Mouse (Mus musculus) forebrain, embryonic 15.5 days (tissue): ENCODE data around the gene Oas1a. TPM values are rescaled to one million over a fixed set of nuclear protein-coding genes. Genes with fewer than 3 reads are reported as not detected.
"Not testable (repeated sequence)": the region's sequence is repeated elsewhere in the genome, so short reads cannot be mapped to it uniquely, and the experiment has no call there.

Experiments
- ATAC-seq: fragments of 200-750 bp; cut with Nextera tagmentation; replicated peaks from 2 replicates; pipeline ENCODE4 v1.8.0; 2017; ENCODE audit warnings: mild to moderate bottlenecking, moderate TSS enrichment, moderate library complexity
- H3K27ac ChIP-seq: fragments of 300-500 bp; sonication (generic); replicated peaks from 2 replicates; pipeline ENCODE4 v1.5.1; 2015; ENCODE audit warnings: mild to moderate bottlenecking, inconsistent platforms
- H3K27me3 ChIP-seq: fragments of 300-500 bp; sonication (generic); 2 replicates; pipeline ENCODE4 v1.6.1; 2015; ENCODE audit warnings: inconsistent platforms
- H3K36me3 ChIP-seq: fragments of 300-500 bp; sonication (generic); 2 replicates; pipeline ENCODE4 v1.6.1; 2015; ENCODE audit warnings: mild to moderate bottlenecking, inconsistent platforms
- H3K4me1 ChIP-seq: fragments of 300-500 bp; sonication (generic); 2 replicates; pipeline ENCODE4 v1.6.1; 2015; ENCODE audit warnings: inconsistent platforms
- H3K4me2 ChIP-seq: fragments of 300-500 bp; sonication (generic); replicated peaks from 2 replicates; pipeline ENCODE4 v1.6.1; 2015; ENCODE audit warnings: mild to moderate bottlenecking, inconsistent platforms
- H3K4me3 ChIP-seq: fragments of 300-500 bp; sonication (generic); 2 replicates; pipeline ENCODE4 v1.5.1; 2015; ENCODE audit warnings: mild to moderate bottlenecking, inconsistent platforms
- H3K9ac ChIP-seq: fragments of 300-500 bp; sonication (generic); replicated peaks from 2 replicates; pipeline ENCODE4 v1.6.1; 2015; ENCODE audit warnings: mild to moderate bottlenecking, inconsistent platforms
- H3K9me3 ChIP-seq: fragments of 300-500 bp; sonication (generic); 2 replicates; pipeline ENCODE4 v1.6.1; 2016; ENCODE audit warnings: inconsistent platforms
- WGBS: fragments of 180-500 bp; shearing (Covaris S2); methylation state at CpG from one replicate; pipeline ENCODE4 v1.1.7; 2015; ENCODE audit warnings: mixed read lengths; 5-methylcytosine and 5-hydroxymethylcytosine counted together
- polyA plus RNA-seq: library from polyadenylated mRNA; unstranded; fragments of >200 nt; fragmentation: Nextera tagmentation; extraction: Ambion mirVana; gene quantifications from 2 replicates; pipeline ENCODE4 v1.2.1, GENCODE M21; 2015

Gene Oas1a
- 0.45 and 0.89 TPM in 2 replicates for polyA plus RNA-seq

- H3K4me1 ChIP-seq, H3K27ac ChIP-seq, H3K9ac ChIP-seq, H3K36me3 ChIP-seq, H3K9me3 ChIP-seq, H3K4me2 ChIP-seq, H3K27me3 ChIP-seq, ATAC-seq, H3K4me3 ChIP-seq: not testable (repeated sequence)
- WGBS = 35% methylated on average over 9 of the region's 12 CpGs
Observed at GRCm38 (mm10) chr5:120906791-120907733, at the start of gene Oas1a. TSS of gene Oas1a (minus strand) at chr5:120907521.

GRCm38 (mm10) chr5:120953974-120954373 is 46.7 kb upstream of the Oas1a start:
- 12% methylated on average over 5 of the region's 5 CpGs for WGBS
- Histone ChIP-seq H3K4me1 (no peaks in the 10 kb centered on the region), H3K27me3 (0 out of 2 replicates have a peak, but pooled peaks cover 4% of the 10 kb centered on the region), H3K36me3 (no peaks in the 10 kb centered on the region), H3K4me2 (no peak overlapping the region), H3K4me3 (no peak overlapping the region), H3K9ac (no peak overlapping the region), H3K9me3 (no peaks in the 10 kb centered on the region), H3K27ac (no peak overlapping the region)
- no peak for ATAC-seq

- 78% methylated on average over 10 of the region's 10 CpGs for WGBS
- H3K27ac ChIP-seq = no peak overlapping the region
- no peaks in the 10 kb centered on the region for H3K36me3 ChIP-seq
- no peak for ATAC-seq
- H3K4me1 ChIP-seq = no peaks in the 10 kb centered on the region
- H3K9ac ChIP-seq = no peak overlapping the region
- H3K27me3 ChIP-seq = 0 out of 2 replicates have a peak, but pooled peaks cover 4% of the 10 kb centered on the region
- H3K4me2 ChIP-seq = no peak overlapping the region
- no peak overlapping the region for H3K4me3 ChIP-seq
- H3K9me3 ChIP-seq = no peaks in the 10 kb centered on the region
Observed at GRCm38 (mm10) chr5:120952242-120952770, 45.0 kb upstream of the Oas1a start.

GRCm38 (mm10) chr5:120942076-120942475 is 34.8 kb upstream of the Oas1a start:
- 66% methylated on average over 10 of the region's 10 CpGs for WGBS
- no peak for ATAC-seq
- H3K9ac ChIP-seq = no peak overlapping the region

DNA sequence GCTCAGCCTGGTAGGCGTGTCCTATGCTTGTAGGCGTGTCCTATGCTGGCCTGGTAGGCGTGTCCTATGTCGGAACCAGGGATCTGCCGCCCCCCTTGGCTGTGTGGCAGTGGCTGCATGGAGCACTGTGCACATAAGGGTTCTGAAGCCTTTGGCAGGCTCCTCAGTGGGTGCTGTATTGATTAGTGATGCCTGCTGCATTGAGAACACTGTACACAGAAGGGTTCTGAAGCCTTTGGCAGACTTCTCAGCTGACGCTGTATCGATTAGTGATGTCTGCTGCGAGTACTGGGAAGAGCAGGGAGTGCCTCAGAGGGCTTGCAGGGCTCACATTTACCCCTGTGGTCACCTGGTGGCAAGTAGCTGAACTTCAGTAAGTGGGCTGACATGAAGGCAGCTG is 31.3 kb upstream of the Oas1a start:
- no peak overlapping the region for H3K9ac ChIP-seq
- ATAC-seq = no peak
- no peaks in the 10 kb centered on the region for H3K27me3 ChIP-seq
- no peaks in the 10 kb centered on the region for H3K36me3 ChIP-seq
- no peak overlapping the region for H3K27ac ChIP-seq
- 51% methylated on average over 8 of the region's 8 CpGs for WGBS
- H3K4me2 ChIP-seq = no peak overlapping the region
- H3K4me3 ChIP-seq = no peak overlapping the region
- no peaks in the 10 kb centered on the region for H3K4me1 ChIP-seq
- H3K9me3 ChIP-seq = no peaks in the 10 kb centered on the region

More at GRCm38 (mm10) chr5:120942076-120942475, 34.8 kb upstream of the Oas1a start:
- Histone ChIP-seq H3K4me2 (no peak overlapping the region), H3K4me1 (no peaks in the 10 kb centered on the region), H3K36me3 (no peaks in the 10 kb centered on the region), H3K4me3 (no peak overlapping the region), H3K27ac (no peak overlapping the region), H3K9me3 (no peaks in the 10 kb centered on the region), H3K27me3 (no peaks in the 10 kb centered on the region)

- Histone ChIP-seq H3K4me3 (no peak overlapping the region), H3K27ac (no peak overlapping the region), H3K27me3 (no peaks in the 10 kb centered on the region), H3K9me3 (no peaks in the 10 kb centered on the region), H3K4me1 (no peaks in the 10 kb centered on the region), H3K36me3 (no peaks in the 10 kb centered on the region), H3K4me2 (no peak overlapping the region), H3K9ac (no peak overlapping the region)
- ATAC-seq = no peak
- WGBS = 89% methylated on average over 4 of the region's 4 CpGs
Observed at GRCm38 (mm10) chr5:120937841-120938240, 30.5 kb upstream of the Oas1a start.

DNA sequence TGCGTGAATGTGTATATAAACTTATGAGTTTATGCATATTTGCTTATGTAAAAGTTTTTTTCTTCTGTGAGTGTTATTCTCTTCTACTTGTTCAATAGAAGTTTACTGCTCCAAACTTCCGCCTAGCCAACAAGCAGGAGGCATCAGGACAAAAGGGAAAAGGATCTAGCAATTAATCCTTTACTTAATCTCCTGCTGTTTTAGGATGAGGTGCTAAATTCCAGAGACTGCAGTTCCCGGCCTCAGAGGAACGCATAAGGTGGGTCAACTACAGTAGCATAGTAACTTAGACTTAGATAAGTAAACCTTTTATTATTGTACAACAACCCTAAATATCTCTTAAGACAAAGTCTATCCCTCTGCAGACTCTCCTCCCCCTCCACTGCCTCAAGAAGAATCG is 26.6 kb upstream of the Oas1a start:
- H3K4me1 ChIP-seq = no peaks in the 10 kb centered on the region
- H3K9ac ChIP-seq = no peak overlapping the region
- H3K36me3 ChIP-seq = no peaks in the 10 kb centered on the region
- no peak overlapping the region for H3K27ac ChIP-seq
- 16% methylated on average over 5 of the region's 5 CpGs for WGBS
- no peak overlapping the region for H3K4me3 ChIP-seq
- no peak overlapping the region for H3K4me2 ChIP-seq
- ATAC-seq = no peak
- no peaks in the 10 kb centered on the region for H3K27me3 ChIP-seq
- no peaks in the 10 kb centered on the region for H3K9me3 ChIP-seq

- H3K27ac ChIP-seq = no peak overlapping the region
- H3K36me3 ChIP-seq = no peaks in the 10 kb centered on the region
- no peak overlapping the region for H3K4me3 ChIP-seq
- H3K27me3 ChIP-seq = no peaks in the 10 kb centered on the region
- WGBS = 0% methylated on average over 1 of the region's 1 CpGs
- no peak overlapping the region for H3K9ac ChIP-seq
- no peak overlapping the region for H3K4me2 ChIP-seq
- ATAC-seq = no peak
- no peaks in the 10 kb centered on the region for H3K4me1 ChIP-seq
- no peaks in the 10 kb centered on the region for H3K9me3 ChIP-seq
Observed at GRCm38 (mm10) chr5:120927036-120927435, 19.7 kb upstream of the Oas1a start.

- not testable (repeated sequence) for H3K4me3 ChIP-seq, ATAC-seq, H3K9ac ChIP-seq, H3K9me3 ChIP-seq, H3K4me1 ChIP-seq, H3K36me3 ChIP-seq, H3K27ac ChIP-seq, H3K27me3 ChIP-seq, H3K4me2 ChIP-seq
- 83% methylated on average over 2 of the region's 2 CpGs for WGBS
Observed at GRCm38 (mm10) chr5:120926311-120926710, 19.0 kb upstream of the Oas1a start.

- not testable (repeated sequence) for H3K9ac ChIP-seq, H3K36me3 ChIP-seq, H3K27ac ChIP-seq, H3K4me2 ChIP-seq, H3K4me1 ChIP-seq, ATAC-seq, H3K27me3 ChIP-seq, H3K4me3 ChIP-seq, H3K9me3 ChIP-seq
- 88% methylated on average over 4 of the region's 4 CpGs for WGBS
Observed at GRCm38 (mm10) chr5:120924520-120924919, 17.2 kb upstream of the Oas1a start.

GRCm38 (mm10) chr5:120923969-120924368 is 16.6 kb upstream of the Oas1a start:
- Histone ChIP-seq H3K9ac (no peak overlapping the region), H3K4me3 (no peak overlapping the region), H3K36me3 (no peaks in the 10 kb centered on the region), H3K4me1 (no peaks in the 10 kb centered on the region), H3K9me3 (no peaks in the 10 kb centered on the region), H3K27ac (no peak overlapping the region), H3K4me2 (no peak overlapping the region), H3K27me3 (no peaks in the 10 kb centered on the region)
- 84% methylated on average over 4 of the region's 4 CpGs for WGBS
- no peak for ATAC-seq

DNA sequence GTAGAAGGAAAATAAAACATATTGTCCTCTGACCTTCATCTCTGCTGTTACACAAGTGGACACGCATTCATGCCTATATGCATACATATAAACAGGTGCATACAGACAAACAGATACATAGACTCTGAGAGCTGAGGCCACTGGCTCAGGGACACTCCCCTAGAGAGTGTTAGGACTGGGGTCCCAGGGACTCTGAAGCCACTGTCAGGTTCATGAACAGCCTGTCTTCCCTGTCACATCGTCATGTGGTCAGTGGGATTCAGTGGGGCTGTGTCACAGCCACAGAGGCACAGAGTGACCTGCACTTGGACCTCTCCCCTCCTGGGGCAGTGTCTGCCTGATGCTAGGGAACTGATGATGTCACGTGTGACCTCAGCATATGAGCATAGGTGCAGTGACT is 13.0 kb upstream of the Oas1a start:
- Histone ChIP-seq H3K36me3 (no peaks in the 10 kb centered on the region), H3K9ac (no peak overlapping the region), H3K4me1 (no peaks in the 10 kb centered on the region), H3K9me3 (no peaks in the 10 kb centered on the region), H3K27ac (no peak overlapping the region), H3K4me2 (no peak overlapping the region), H3K4me3 (no peak overlapping the region), H3K27me3 (no peaks in the 10 kb centered on the region)
- ATAC-seq = no peak
- 79% methylated on average over 3 of the region's 3 CpGs for WGBS
